Mouse (Mus musculus) olfactory bulb, adult 2 months (tissue): ENCODE measurements around the gene Capn8.

ENCODE experiments used
- CTCF ChIP-seq: fragments of 200-500 bp; IDR thresholded peaks from 2 replicates; pipeline ENCODE4 v1.5.1; 2012; ENCODE audit warnings: low read depth, mild to moderate bottlenecking, low read length, moderate library complexity; ENCODE audit not compliant: insufficient read depth
- POLR2A ChIP-seq: fragments of 200-500 bp; IDR thresholded peaks from 2 replicates; pipeline ENCODE4 v1.6.1; 2012; ENCODE audit warnings: mild to moderate bottlenecking, low read depth, low read length, moderate library complexity; ENCODE audit not compliant: insufficient read depth

DNA sequence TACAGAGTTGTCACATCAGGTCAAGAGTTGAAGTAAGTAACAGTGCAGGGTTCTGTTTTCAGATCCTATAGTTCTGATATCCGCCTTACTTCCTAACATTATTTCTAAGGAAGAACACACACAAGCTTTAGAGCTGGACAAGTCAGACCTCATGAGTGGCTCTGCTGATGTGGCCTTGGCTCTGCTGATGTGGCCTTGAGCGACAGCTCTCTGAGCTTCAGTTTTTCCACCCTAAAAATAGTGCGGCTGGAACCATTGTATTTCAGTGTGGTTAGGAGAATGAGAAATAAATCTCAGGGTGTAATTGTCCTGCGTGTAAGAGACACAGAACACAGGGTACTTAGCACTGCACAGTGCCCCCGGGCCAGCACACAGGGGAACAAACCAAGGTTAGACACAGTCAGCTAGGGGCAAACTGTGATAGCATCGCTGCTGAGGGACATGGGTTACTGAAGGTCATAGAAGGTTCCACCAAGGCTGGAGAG is 586 bp downstream of the Capn8 start:
- TF ChIP-seq CTCF (no peak), POLR2A (no peak)
